Mouse (Mus musculus): ENCODE measurements around the gene Acbd4.

The Acbd4 gene

GRCm38 (mm10) chr11:103113005-103113404, 11.5 kb downstream of the Acbd4 start:
- in situ Hi-C loops (cut with MboI, MseI) = no loop called here

- in situ Hi-C loops (cut with MboI, MseI) = no loop called here
Observed at GRCm38 (mm10) chr11:103113771-103114170, 12.3 kb downstream of the Acbd4 start.

- in situ Hi-C loops (cut with MboI, MseI) = no loop called here
Observed at GRCm38 (mm10) chr11:103114270-103114943, 12.9 kb downstream of the Acbd4 start.

- in situ Hi-C loops (cut with MboI, MseI) = no loop called here
Observed at GRCm38 (mm10) chr11:103115163-103116007, 13.9 kb downstream of the Acbd4 start.

- in situ Hi-C loops (cut with MboI, MseI) = no loop called here
Observed at GRCm38 (mm10) chr11:103116008-103116818, 14.7 kb downstream of the Acbd4 start, which contains the start of gene Hexim1. Hexim1 (plus strand) TSS chr11:103116231.

DNA sequence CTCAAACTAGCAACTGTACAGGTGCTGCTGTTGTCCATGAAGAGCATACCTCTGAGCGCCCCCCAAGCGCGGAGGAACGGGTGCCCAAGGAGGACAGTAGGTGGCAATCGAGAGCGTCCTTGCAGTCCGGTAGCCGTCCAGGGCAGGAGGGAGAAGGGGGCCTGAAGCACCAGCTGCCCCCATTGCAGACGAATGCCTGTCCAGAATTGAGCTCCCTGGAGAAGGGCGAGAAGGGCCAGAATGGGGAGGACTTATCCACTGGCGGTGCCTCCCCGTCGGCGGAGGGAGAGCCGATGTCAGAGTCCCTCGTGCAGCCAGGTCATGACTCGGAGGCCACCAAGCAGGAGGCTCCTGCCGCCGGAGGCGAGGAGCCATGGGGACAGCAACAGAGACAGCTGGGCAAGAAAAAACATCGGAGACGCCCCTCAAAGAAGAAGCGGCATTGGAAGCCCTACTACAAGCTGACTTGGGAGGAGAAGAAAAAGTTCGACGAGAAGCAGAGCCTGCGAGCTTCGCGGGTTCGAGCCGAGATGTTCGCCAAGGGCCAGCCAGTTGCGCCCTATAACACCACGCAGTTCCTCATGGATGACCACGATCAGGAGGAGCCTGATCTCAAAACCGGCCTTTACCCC, 15.6 kb downstream of the Acbd4 start:
- in situ Hi-C loops (cut with MboI, MseI) = no loop called here

GRCm38 (mm10) chr11:103117591-103118009, 16.1 kb downstream of the Acbd4 start:
- in situ Hi-C loops (cut with MboI, MseI) = no loop called here

- in situ Hi-C loops (cut with MboI, MseI) = no loop called here
Observed at GRCm38 (mm10) chr11:103118866-103119265, 17.4 kb downstream of the Acbd4 start.

- in situ Hi-C loops (cut with MboI, MseI) = no loop called here
Observed at GRCm38 (mm10) chr11:103119609-103120008, 18.1 kb downstream of the Acbd4 start.

DNA sequence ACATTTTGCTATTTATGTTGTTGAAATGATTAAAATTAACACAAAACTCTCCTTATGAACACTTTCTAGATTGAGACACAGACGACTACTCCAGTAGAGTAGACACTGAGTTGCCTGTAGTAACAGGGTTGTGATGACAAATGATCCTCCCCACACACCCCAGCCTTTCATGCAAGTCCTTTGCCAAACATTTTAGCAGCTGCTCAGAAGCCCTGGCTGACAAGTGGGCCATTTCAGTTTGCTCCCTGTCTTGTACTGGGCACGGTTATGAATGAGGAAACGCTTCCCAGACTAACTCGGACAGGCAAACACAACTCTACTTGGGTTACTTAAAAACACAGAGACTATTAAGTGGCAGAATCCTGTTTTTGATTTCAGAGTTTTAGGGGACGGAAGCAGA, 18.8 kb downstream of the Acbd4 start:
- in situ Hi-C loops (cut with MboI, MseI) = no loop called here

DNA sequence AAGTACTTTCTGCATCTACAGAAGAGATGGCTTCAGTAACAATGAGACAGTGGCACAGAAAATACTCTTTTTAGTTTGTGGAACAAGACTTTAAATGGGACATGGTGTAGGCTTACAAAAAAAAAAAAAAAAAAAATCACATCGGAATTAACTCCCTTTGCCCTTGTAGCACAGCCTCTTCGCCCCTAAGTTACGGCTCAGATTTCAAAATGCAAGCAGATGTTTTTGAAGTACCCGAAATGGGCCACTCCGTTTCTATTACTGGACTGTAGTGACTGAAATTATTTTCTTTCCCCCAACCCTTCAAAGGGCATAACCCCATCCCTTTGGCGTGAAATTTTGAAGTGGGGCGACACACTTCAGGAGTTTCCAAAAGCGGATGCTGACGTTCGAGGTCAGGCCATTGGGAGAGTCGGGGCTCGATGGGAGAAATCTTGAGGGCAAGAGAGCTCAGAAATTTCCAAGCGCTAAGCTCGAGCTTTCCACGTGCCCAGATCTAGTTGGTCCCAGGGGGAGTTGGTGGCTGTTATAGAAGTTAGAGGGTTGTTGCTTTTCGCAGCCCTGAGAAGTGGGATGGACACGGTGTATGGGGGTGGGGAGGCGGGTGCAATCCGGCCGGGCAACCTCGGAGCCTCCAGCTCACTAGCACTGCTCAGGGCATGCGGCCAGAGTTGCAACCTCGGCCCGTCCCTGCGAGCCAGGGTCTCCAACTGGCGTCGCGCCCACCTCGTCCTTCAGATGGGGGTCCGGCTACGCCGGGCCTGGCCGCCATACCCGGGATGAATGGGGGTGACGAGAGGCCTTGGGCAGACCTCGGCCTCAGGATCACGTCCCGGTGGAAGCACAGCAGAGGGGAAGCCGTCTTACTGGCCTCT, 30.5 kb downstream of the Acbd4 start, which contains the start of gene Hexim2:
Gene Hexim2 (plus strand): TSS at position 729 of the 875 bp plus-strand sequence.
- in situ Hi-C loops (cut with MboI, MseI) = no loop called here

DNA sequence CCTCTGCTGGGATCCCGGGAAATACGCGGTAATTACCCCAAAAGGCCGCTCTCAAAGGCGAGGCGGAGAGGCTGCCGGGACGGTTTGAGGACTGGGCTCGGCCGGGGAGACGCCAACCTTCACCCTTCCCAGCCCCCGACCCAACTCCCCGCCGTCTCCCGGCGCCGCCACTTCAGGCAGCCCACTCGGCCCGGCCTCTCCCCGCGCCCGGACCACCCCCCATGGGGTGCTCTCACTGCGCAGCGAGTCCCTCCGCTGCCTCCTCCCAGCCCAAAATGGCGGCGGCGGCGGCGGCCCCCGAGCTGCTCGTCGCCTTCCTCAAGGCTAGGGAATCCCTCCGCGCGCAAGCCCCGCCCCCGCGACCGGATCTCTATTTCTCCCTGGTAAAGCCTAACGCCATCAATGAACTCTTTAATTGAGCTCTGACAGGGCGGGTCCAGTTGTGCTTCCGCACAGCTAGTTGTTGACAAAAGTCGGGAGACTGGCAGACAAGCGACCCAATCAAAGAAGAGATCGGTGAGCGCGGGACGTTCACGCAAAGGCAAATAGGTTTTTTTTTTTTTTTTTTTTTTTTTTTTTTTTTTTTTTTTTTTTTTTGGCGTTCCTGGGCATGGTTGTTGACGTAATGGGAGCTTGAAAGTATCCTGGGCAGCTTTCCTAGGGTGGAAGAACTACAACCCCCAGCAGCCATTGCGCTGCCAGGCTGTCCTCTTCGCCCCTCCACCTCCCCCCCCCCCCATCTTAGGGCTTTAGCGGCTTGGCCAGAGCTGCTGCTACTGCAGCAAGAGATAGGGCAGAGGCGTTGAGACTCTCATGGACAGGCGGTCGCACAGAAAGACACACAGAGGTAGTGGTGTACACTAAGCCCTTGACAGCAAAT, 31.3 kb downstream of the Acbd4 start:
- in situ Hi-C loops (cut with MboI, MseI) = no loop called here

GRCm38 (mm10) chr11:103133456-103134185, 32.1 kb downstream of the Acbd4 start:
- in situ Hi-C loops (cut with MboI, MseI) = no loop called here

DNA sequence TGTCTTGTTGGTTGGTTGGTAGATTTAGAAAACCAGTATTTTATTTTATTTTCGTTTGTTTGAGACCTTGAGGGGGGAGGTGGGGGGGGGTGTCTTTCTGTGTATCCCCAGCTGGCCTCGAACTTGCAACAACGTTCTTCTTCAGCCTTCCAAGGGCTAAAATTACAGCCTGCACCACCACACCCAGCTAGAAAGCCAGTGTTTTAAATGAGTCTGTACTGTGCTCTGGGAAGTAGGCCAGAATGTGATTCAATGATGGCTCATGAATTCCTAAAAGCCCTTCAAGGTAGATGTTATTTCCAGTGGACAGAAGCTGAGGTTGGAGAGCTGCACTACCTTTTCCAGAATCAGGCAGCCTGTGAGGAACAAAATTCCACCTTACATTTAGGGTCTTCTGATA, 32.7 kb downstream of the Acbd4 start:
- in situ Hi-C loops (cut with MboI, MseI) = no loop called here

DNA sequence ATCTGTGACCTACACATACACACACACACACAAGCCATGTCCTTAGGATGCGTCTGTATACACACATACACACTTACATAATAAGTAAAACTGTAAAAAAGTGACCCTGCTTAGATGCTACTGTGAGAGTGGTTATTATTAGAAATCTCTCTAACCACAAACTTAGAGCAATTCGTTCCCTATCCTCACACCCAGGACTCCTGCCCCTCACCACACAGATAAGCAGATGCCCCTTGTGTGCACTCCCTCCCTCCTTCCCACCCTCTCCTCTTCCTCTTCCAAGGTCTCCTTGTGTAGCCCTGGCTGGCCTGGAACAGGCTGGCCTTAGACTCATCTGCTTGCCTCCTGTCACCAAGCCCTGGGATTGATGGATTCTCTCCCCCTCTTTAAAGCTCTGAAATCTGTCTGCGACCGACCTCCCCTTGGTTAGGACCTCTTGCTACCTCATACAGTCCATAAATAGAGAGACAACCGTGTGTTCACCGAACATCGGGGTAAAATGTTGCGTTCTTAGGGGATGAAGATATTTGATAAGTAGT, 34.6 kb downstream of the Acbd4 start:
- in situ Hi-C loops (cut with MboI, MseI) = no loop called here

- in situ Hi-C loops (cut with MboI, MseI) = no loop called here
Observed at GRCm38 (mm10) chr11:103139951-103140762, 38.7 kb downstream of the Acbd4 start.

DNA sequence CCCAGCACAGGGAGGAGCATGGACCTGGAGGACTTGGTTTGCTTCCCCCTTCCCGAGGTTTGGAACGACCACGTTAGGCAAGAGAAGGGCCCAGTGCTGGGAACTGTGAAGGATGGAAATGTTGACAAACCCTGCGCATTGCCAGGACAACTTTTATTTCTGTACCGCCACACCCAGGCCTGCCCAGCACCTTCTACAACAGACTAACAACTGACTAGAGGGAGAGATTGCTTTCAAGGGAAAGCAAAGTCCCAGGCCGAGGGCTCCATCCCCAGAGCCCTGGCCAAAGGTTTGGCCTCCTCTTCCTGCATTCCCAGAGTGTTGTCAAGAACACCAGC, 39.2 kb downstream of the Acbd4 start:
- in situ Hi-C loops (cut with MboI, MseI) = no loop called here
